Mouse (Mus musculus) left cerebral cortex, postnatal 10 days (tissue): ENCODE measurements around the gene Kdm4a. TPM values are rescaled to one million over a fixed set of nuclear protein-coding genes. Genes with fewer than 3 reads are reported as not detected.

Source experiments
- DNase-seq, 2 experiments: peaks; one replicate each; pipeline ENCODE4 v3.0.0; 2021 to 2022; ENCODE audit warnings: low spot score in 2 of 2, mixed read lengths in 1 of 2; ENCODE audit errors: extremely low spot score in 1 of 2
- intact Hi-C: fragments of 180-260 bp; cut with DNase I; formaldehyde crosslinking; loops from one replicate; pipeline ENCODE4 v1.15.1; 2025
- microRNA-seq: library from miRNA; unstranded; fragments of <30 nt; microRNA quantifications from one replicate; pipeline ENCODE4 v1.2.0, GENCODE M21; 2022
- total RNA-seq, 2 experiments: library from RNA; stranded (reverse); gene quantifications; 2 replicates each; pipeline ENCODE4 v1.2.3; 2021

Gene Kdm4a
- total RNA-seq, 2 experiments from 2014 or later: 56.8 to 58.9 TPM

GRCm38 (mm10) chr4:118089939-118090338 is 89.9 kb downstream of the Kdm4a start:
- DNase-seq: peak in 1 of 2 experiments; percentile 47
- intact Hi-C loops: loop anchor here (5.0 to 10.0 kb wide), 2 partner anchors 202 to 385 kb away; partner anchors contain the start of gene Ptprf

- intact Hi-C loops: loop anchor here (5.0 to 10.0 kb wide), 2 partner anchors 204 to 384 kb away; partner anchors contain the start of gene Ptprf
- no peak for DNase-seq
Measured at GRCm38 (mm10) chr4:118088771-118089170, 91.1 kb downstream of the Kdm4a start.

Small RNAs within 50 kb of the gene (microRNA-seq; reads per million reads assigned to microRNA genes)
- 2.3 reads per million for gene Mir7226

Other genes starting within 250 kb of the Kdm4a start
- 10 to 100 TPM; 36.8 to 40.2 TPM for gene St3gal3, start 45.1 kb downstream of the Kdm4a start, total RNA-seq
- 100 to 1,000 TPM; 176 to 196 TPM for gene Ptprf, start 111.4 kb upstream of the Kdm4a start, total RNA-seq
- gene Szt2, start 229.2 kb upstream of the Kdm4a start, total RNA-seq: 10 to 100 TPM; 36.1 to 36.6 TPM
- gene Med8, start 229.3 kb upstream of the Kdm4a start, total RNA-seq: 10 to 100 TPM; 67.9 to 72.2 TPM
- gene Elovl1, start 248.1 kb upstream of the Kdm4a start, total RNA-seq: 10 to 100 TPM; 17.2 to 18.4 TPM